Mouse (Mus musculus) liver, embryonic 13.5 days (tissue): ENCODE results near the gene Cdkal1. TPM values are rescaled to one million over a fixed set of nuclear protein-coding genes. Genes with fewer than 3 reads are reported as not detected.

Experiments
- ATAC-seq: fragments of 200-750 bp; cut with Nextera tagmentation; 2 replicates; pipeline ENCODE4 v1.8.0; 2017; ENCODE audit warnings: low read depth, mild to moderate bottlenecking, moderate number of reproducible peaks, moderate library complexity
- DNase-seq: peaks from one replicate; pipeline ENCODE4 v3.0.0; 2022
- H3K27ac ChIP-seq: fragments of 300-500 bp; sonication (generic); 2 replicates; pipeline ENCODE4 v1.5.1; 2015; ENCODE audit warnings: moderate library complexity, mild to moderate bottlenecking, inconsistent platforms
- H3K27me3 ChIP-seq: fragments of 300-500 bp; sonication (generic); 2 replicates; pipeline ENCODE4 v1.6.1; 2015; ENCODE audit warnings: mild to moderate bottlenecking, inconsistent platforms
- H3K36me3 ChIP-seq: fragments of 300-500 bp; sonication (generic); 2 replicates; pipeline ENCODE4 v1.6.1; 2015; ENCODE audit warnings: mild to moderate bottlenecking, inconsistent platforms
- H3K4me1 ChIP-seq: fragments of 300-500 bp; sonication (generic); replicated peaks from 2 replicates; pipeline ENCODE4 v1.6.1; 2015; ENCODE audit warnings: inconsistent platforms
- H3K4me2 ChIP-seq: fragments of 300-500 bp; sonication (generic); 2 replicates; pipeline ENCODE4 v1.6.1; 2015; ENCODE audit warnings: inconsistent platforms, mild to moderate bottlenecking, moderate library complexity
- H3K4me3 ChIP-seq: fragments of 300-500 bp; sonication (generic); replicated peaks from 2 replicates; pipeline ENCODE4 v1.5.1; 2015; ENCODE audit warnings: mild to moderate bottlenecking, inconsistent platforms
- H3K9ac ChIP-seq: fragments of 300-500 bp; sonication (generic); 2 replicates; pipeline ENCODE4 v1.6.1; 2015; ENCODE audit warnings: mild to moderate bottlenecking, inconsistent platforms
- H3K9me3 ChIP-seq: fragments of 300-500 bp; sonication (generic); replicated peaks from 2 replicates; pipeline ENCODE4 v1.6.1; 2016; ENCODE audit warnings: inconsistent platforms
- WGBS: fragments of 180-500 bp; shearing (Covaris S2); methylation state at CpG from one replicate; pipeline ENCODE4 v1.1.7; 2015; ENCODE audit not compliant: insufficient replicate concordance; 5-methylcytosine and 5-hydroxymethylcytosine counted together
- polyA plus RNA-seq: library from polyadenylated mRNA; unstranded; fragments of >200 nt; fragmentation: Nextera tagmentation; extraction: Ambion mirVana; gene quantifications from 2 replicates; pipeline ENCODE4 v1.2.1, GENCODE M21; 2015

The Cdkal1 gene
- polyA plus RNA-seq, 1 experiment from 2014 or later = 10.0 TPM

DNA sequence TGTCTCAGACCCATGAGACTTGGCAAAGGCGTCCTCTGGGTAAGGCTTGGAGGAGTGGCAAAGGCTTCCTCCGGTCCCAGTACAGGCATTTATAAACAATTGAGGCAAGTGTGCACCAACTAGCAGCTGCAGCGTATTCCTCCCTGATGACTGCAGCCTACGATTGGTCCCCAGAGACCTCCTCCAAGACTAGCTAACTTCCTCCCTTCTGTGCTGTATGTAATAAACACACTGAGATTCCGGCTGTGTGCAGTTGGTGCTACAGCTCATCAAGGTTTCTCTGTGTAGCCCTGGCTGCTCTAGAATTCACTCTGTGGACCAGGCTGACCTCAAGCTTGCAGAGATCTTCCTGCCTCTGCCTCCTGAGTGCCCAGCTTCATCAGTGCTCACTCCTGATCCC lies 630.7 kb downstream of the Cdkal1 start:
- Histone ChIP-seq H3K4me2 (no peak overlapping the region), H3K9ac (no peak overlapping the region), H3K27me3 (no peaks in the 10 kb centered on the region), H3K9me3 (no peaks in the 10 kb centered on the region), H3K4me1 (no peaks in the 10 kb centered on the region), H3K36me3 (no peaks in the 10 kb centered on the region), H3K27ac (no peak overlapping the region), H3K4me3 (no peak overlapping the region)
- ATAC-seq = no peak
- no peak for DNase-seq
- 66% methylated on average over 5 of the region's 5 CpGs for WGBS

DNA sequence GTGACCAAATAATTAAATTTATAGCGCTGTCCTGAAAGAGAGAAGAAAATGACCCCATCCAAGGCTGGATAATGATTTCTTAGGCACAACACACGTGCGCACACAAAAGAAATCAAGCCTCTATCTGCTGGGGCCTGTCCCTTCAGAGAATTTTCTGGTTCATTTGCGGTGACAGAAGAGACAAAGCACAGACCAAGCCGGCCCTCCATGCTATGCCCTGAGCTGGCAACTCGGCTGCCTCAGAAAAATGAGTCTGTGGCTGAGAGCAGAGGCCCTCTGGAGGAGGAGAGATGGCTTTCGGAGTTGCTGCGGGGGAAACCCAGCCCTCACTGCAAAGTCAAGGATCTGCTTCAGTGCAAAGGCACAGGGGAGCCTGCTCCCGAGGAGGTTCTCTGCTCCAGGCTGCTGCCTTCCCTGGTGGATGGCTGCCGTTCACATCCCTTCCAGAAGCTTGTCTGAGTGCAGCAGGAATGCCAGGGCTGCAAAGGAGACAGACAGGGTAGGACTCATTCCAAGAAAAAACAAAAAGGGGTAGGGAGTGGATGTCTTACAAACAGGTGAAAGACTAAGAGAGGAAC lies 633.1 kb downstream of the Cdkal1 start:
- DNase-seq = no peak
- H3K27ac ChIP-seq = no peak overlapping the region
- WGBS = 57% methylated on average over 10 of the region's 10 CpGs
- ATAC-seq = no peak
- no peaks in the 10 kb centered on the region for H3K4me1 ChIP-seq
- H3K4me2 ChIP-seq = no peak overlapping the region
- no peaks in the 10 kb centered on the region for H3K27me3 ChIP-seq
- no peaks in the 10 kb centered on the region for H3K9me3 ChIP-seq
- H3K36me3 ChIP-seq = no peaks in the 10 kb centered on the region
- H3K4me3 ChIP-seq = no peak overlapping the region
- no peak overlapping the region for H3K9ac ChIP-seq

DNA sequence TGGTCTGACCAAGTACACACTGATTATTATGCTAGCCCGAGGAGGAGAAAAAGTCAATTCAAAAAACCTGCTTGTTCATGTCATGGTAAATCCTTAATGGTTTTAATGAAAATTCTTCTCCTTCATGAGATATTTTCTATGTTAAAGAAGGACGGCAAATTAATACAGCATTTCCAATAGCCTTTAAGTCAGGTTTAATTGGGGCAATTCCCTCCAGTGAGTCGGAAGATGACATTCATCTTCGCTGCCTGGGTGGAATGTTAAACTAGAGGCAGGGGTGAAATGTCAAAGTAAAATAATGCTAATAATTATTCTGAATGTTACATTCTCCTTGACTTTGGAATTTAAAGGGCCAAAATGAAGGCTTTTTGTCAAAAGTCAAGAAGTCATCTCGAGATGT lies 633.8 kb downstream of the Cdkal1 start:
- H3K36me3 ChIP-seq = no peaks in the 10 kb centered on the region
- H3K9me3 ChIP-seq = no peaks in the 10 kb centered on the region
- ATAC-seq (no peak), DNase-seq (no peak)
- H3K4me1 ChIP-seq = no peaks in the 10 kb centered on the region
- H3K27me3 ChIP-seq = no peaks in the 10 kb centered on the region
- no peak overlapping the region for H3K4me3 ChIP-seq
- no peak overlapping the region for H3K9ac ChIP-seq
- H3K27ac ChIP-seq = no peak overlapping the region
- WGBS = 69% methylated on average over 5 of the region's 5 CpGs
- no peak overlapping the region for H3K4me2 ChIP-seq

DNA sequence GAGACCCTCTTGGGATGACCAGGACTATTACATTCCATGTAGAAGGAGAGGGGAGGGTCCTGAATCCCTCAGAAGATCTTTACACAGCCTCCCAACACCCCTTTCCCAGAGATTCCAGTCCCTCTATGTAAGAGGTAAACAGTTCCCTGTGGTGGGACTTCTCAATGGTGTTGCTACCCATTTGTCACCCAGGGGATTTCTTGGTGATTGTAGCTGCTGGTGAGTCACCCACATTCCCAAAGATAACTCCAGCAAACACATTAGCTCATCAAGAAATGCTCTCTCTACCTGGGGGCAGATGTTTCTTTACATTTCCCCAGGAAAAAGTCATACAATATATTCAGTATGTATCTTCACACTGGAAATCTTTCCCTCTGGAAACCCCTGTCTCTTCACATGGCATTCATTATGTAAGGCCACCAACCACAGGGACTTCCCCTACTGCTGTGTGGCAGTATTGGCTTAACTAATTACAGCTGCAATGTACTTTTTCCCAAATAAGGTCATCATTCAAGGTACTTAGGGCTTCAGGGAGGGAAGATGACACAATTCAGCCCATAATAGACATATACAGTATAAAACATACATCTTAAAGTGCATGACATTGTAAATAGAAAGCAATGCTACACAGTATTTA lies 636.8 kb downstream of the Cdkal1 start:
- DNase-seq (no peak), ATAC-seq (no peak)

DNA sequence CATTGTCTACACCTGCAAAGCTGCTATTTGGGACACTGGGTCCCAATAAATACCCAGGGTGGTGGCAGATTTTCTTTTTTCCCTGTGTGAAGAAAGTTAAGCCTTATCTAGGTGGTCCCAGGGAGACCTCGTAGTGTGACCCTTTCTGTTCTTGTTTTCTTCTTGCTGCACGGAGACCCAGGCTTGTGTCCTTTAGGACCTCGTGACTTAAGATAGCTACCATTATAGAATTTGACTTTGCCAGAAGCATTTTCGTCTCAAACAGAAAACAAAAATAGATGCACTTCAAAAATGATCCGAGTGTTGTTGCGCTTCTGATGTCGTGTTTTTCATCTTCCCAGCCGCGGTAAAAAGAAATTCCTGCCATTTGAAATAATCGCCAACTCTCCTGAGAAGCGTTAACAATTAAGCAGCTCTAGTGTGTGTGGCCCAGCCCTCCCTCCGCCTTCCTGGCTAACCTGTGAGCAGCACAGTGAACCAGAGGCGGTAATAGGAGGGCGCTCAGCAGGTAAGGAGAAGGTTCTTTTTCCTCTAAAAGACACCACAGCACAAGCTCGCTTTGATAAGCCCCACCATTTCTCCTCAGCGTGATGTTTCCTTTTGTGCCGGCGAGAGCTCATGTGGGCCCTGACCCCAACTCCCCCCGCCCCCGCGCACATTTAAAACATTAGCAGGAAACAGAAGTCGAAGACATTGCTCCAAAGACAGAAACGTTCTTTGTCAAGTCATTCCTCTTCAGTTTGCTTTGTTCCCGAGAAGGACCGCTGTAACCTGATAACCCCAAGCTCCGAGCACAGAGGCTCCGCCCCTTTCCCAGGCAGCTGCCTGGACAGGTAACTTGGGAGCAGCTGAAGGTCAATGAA lies 645.1 kb downstream of the Cdkal1 start:
- 5% methylated on average over 27 of the region's 27 CpGs for WGBS
- ATAC-seq = no peak

More for the DNA sequence above, 636.8 kb downstream of the Cdkal1 start:
- Histone ChIP-seq H3K36me3 (no peaks in the 10 kb centered on the region), H3K9ac (no peak overlapping the region), H3K27ac (no peak overlapping the region), H3K27me3 (no peaks in the 10 kb centered on the region), H3K4me1 (no peaks in the 10 kb centered on the region), H3K4me2 (no peak overlapping the region), H3K4me3 (no peak overlapping the region), H3K9me3 (no peaks in the 10 kb centered on the region)

DNA sequence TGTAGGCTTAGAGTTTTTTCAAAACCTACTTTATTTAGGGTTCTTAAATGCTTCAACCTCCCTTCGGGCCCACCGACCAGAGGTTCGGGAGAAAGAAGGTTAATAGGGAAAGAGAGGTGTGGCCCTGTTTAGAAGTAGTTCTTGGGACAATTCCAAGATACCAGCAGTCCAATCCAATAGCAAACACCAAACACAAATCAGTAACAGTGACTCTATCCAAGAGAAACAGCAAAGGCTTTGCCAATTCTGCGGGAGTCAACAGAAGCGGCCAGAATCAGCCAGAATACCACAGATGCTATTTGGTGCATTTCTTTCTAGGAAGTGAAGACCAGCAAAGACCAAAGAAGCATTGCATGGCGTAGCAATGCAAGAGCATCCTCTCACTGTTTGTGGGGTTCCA lies 646.7 kb downstream of the Cdkal1 start:
- Histone ChIP-seq H3K4me1 (0 out of 2 replicates have a peak, but pooled peaks cover 8% of the 10 kb centered on the region), H3K27ac (no peak overlapping the region), H3K4me3 (no peak overlapping the region), H3K36me3 (no peaks in the 10 kb centered on the region), H3K9ac (no peak overlapping the region), H3K9me3 (no peaks in the 10 kb centered on the region), H3K4me2 (no peak overlapping the region), H3K27me3 (no peaks in the 10 kb centered on the region)
- 77% methylated on average over 6 of the region's 6 CpGs for WGBS
- ATAC-seq (no peak), DNase-seq (no peak)

More for the DNA sequence above, 645.1 kb downstream of the Cdkal1 start:
- no peak overlapping the region for H3K27ac ChIP-seq
- H3K4me3 ChIP-seq = peak overlapping the region; percentile 36
- no peak overlapping the region for H3K9ac ChIP-seq
- no peak for DNase-seq
- H3K36me3 ChIP-seq = no peaks in the 10 kb centered on the region
- H3K27me3 ChIP-seq = no peaks in the 10 kb centered on the region
- H3K9me3 ChIP-seq = no peaks in the 10 kb centered on the region
- H3K4me1 ChIP-seq = 0 out of 2 replicates have a peak, but pooled peaks cover 8% of the 10 kb centered on the region
- peak overlapping the region; percentile 65 for H3K4me2 ChIP-seq

DNA sequence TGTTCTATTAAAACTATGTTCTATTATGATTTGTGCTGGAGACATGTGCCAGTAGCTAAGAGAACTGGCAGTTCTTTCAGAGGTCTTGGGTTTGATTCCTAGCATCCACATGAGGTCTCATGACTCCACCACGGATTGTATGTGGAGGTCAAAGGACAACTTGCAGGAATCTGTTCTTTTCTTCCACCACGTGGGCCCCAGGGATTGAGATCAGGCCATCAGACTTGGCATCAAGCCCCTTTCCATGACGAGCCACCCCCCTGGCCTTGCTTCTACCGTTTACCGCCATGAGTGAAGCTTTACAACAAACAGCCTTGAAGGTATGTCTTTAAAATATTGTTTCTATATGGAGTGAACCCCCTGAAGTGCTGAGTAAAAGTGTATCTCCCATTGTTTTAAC lies 651.6 kb downstream of the Cdkal1 start:
- WGBS = 65% methylated on average over 5 of the region's 5 CpGs
- no peak for DNase-seq

DNA sequence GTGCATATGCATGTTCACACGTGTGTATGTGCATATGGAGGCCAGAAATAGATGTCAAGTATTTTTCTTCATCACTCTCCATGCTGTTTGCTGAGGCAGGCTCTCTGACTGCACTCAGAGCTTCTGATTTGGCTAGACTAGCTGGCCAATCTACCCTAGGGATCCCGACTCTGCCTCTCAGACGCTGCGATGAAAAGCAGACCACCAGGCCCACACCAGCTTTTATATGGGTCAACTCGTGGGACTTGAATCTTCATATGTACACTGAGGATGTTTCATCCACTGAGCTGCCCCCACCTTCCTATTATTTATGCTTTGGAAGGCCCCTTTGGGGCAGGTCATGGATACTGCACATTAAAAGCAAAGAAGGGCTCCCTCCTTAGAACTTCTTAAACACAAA lies 652.0 kb downstream of the Cdkal1 start:
- no peak overlapping the region for H3K4me2 ChIP-seq
- no peak overlapping the region for H3K27ac ChIP-seq
- H3K36me3 ChIP-seq = no peaks in the 10 kb centered on the region
- ATAC-seq (no peak), DNase-seq (no peak)
- no peaks in the 10 kb centered on the region for H3K9me3 ChIP-seq
- H3K9ac ChIP-seq = no peak overlapping the region
- no peak overlapping the region for H3K4me3 ChIP-seq
- 66% methylated on average over 5 of the region's 5 CpGs for WGBS
- no peaks in the 10 kb centered on the region for H3K27me3 ChIP-seq
- no peaks in the 10 kb centered on the region for H3K4me1 ChIP-seq

More for the DNA sequence above, 651.6 kb downstream of the Cdkal1 start:
- Histone ChIP-seq H3K4me3 (no peak overlapping the region), H3K4me2 (no peak overlapping the region), H3K9me3 (no peaks in the 10 kb centered on the region), H3K9ac (no peak overlapping the region), H3K27ac (no peak overlapping the region), H3K27me3 (no peaks in the 10 kb centered on the region), H3K36me3 (no peaks in the 10 kb centered on the region), H3K4me1 (no peaks in the 10 kb centered on the region)
- ATAC-seq = no peak

DNA sequence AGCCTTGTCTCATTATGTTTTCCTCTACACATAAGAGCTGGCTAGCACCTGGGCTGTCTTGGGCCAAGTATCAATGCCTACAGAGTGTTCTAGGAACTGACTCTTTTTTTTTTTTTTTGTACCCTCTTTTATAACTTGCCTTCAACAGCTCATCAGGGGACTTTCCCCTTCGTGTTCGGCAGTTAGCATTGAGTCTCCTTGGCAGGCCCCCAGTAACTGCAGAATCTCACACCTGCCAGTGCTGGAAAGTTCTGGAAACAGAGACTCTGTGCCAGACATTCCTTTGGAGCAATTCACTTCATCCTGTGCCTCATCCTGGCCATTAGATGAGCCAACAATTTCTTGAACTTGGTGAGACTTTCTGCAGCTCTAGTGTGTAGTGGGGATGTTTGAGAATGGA lies 652.9 kb downstream of the Cdkal1 start:
- Histone ChIP-seq H3K9ac (no peak overlapping the region), H3K4me1 (no peaks in the 10 kb centered on the region), H3K4me3 (no peak overlapping the region), H3K9me3 (no peaks in the 10 kb centered on the region), H3K27ac (no peak overlapping the region), H3K36me3 (no peaks in the 10 kb centered on the region), H3K27me3 (no peaks in the 10 kb centered on the region), H3K4me2 (no peak overlapping the region)
- no peak for DNase-seq
- ATAC-seq = no peak
- WGBS = 57% methylated on average over 2 of the region's 2 CpGs

DNA sequence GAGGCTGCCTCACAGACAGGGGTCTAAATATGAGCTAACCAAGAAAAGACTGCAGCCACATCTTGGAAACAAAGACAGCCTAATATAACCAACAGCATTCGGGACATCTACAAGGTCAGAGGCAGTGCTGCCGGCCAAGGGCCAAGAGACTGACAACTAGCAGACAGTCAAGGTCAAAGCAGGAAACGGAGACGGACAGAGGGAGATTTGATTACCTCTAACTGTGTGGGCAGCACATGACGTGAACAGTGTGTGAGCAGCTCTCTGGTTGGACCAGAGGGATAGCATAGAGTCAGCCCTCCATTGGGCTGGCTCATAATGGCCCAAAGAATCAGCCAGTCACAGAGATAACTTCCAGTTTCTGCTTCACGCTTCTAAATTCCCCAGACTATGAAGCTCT lies 655.8 kb downstream of the Cdkal1 start:
- Histone ChIP-seq H3K4me2 (no peak overlapping the region), H3K4me3 (no peak overlapping the region), H3K36me3 (no peaks in the 10 kb centered on the region), H3K27me3 (no peaks in the 10 kb centered on the region), H3K9ac (no peak overlapping the region), H3K4me1 (no peaks in the 10 kb centered on the region), H3K9me3 (no peaks in the 10 kb centered on the region), H3K27ac (no peak overlapping the region)
- ATAC-seq (no peak), DNase-seq (no peak)
- 44% methylated on average over 6 of the region's 6 CpGs for WGBS

DNA sequence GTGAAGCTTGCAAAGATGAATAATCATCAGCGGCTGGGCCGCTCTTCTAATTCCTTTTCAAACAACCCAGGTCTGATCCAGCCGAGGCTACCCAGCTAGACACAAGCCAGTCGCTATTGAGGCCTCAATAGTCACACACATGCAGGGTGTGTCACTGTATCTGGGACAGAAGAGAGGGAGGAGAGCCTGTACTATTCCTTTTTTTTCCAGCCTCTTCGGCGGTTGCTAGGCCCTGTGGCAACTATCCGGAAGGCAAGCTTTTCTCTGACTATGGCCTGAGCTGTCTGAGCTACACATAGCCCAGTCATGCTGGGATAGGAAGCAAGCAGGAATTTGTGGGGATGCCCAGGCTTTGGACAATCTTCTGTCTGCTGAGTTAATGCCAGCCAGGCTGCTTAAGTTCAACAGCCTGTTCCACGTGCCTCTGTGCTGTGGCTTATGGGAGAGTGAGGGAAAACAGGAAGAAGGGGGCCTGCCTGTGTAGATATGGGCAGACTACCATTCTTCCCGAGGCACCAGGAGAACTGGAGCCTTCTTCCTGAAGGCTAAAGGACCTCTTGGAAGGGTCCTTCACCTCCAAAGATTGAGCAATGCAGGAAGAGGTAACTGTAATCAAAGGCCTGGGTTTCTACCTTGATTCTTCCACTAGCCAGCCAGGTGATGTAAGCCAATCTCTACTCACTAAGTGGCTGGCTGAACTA lies 658.5 kb downstream of the Cdkal1 start:
- no peaks in the 10 kb centered on the region for H3K36me3 ChIP-seq

More for the DNA sequence above, 658.5 kb downstream of the Cdkal1 start:
- Histone ChIP-seq H3K4me2 (no peak overlapping the region), H3K4me1 (no peaks in the 10 kb centered on the region), H3K4me3 (no peak overlapping the region), H3K27me3 (no peaks in the 10 kb centered on the region), H3K9me3 (no peaks in the 10 kb centered on the region), H3K27ac (no peak overlapping the region), H3K9ac (no peak overlapping the region)
- DNase-seq (no peak), ATAC-seq (no peak)
- 45% methylated on average over 9 of the region's 9 CpGs for WGBS
